Mouse (Mus musculus): ENCODE results near the gene Mycn.
A peak's percentile ranks its signal among the peaks of the same experiment; 100 is the strongest.

Mycn gene

GRCm38 (mm10) chr12:12941661-12942363 lies at the start of gene Mycn:
Mycn (minus strand) TSS chr12:12941914.
- DNase-seq (ENCODE audit: low read depth, low spot score): peak; percentile 86

GRCm38 (mm10) chr12:12987376-12987775 lies 45.7 kb upstream of the Mycn start:
- DNase-seq (ENCODE audit: low read depth, low spot score): no peak

- DNase-seq (ENCODE audit: low read depth, low spot score): no peak
These were observed 45.0 kb upstream of the Mycn start for GRCm38 (mm10) chr12:12986612-12987206.

GRCm38 (mm10) chr12:12983032-12983431 lies 41.3 kb upstream of the Mycn start:
- no peak for DNase-seq (ENCODE audit: low read depth, low spot score)

GRCm38 (mm10) chr12:12975397-12975796 lies 33.7 kb upstream of the Mycn start:
- DNase-seq (ENCODE audit: low read depth, low spot score): no peak

GRCm38 (mm10) chr12:12972756-12973435 lies 31.2 kb upstream of the Mycn start:
- DNase-seq (ENCODE audit: low read depth, low spot score): no peak

- no peak for DNase-seq (ENCODE audit: low read depth, low spot score)
These were observed 26.2 kb upstream of the Mycn start for GRCm38 (mm10) chr12:12967946-12968345.

- DNase-seq (ENCODE audit: low read depth, low spot score): no peak
These were observed 23.1 kb upstream of the Mycn start for GRCm38 (mm10) chr12:12964856-12965255.

GRCm38 (mm10) chr12:12947606-12948005 lies 5.9 kb upstream of the Mycn start:
- no peak for DNase-seq (ENCODE audit: low read depth, low spot score)

- no peak for DNase-seq (ENCODE audit: low read depth, low spot score)
These were observed 1.6 kb upstream of the Mycn start for GRCm38 (mm10) chr12:12943288-12943687.

GRCm38 (mm10) chr12:12942364-12943050 lies 793 bp upstream of the Mycn start:
- peak; percentile 84 for DNase-seq (ENCODE audit: low read depth, low spot score)

- DNase-seq (ENCODE audit: low read depth, low spot score): no peak
These were observed 597 bp downstream of the Mycn start for GRCm38 (mm10) chr12:12941129-12941504.

- DNase-seq (ENCODE audit: low read depth, low spot score): no peak
These were observed 1.1 kb downstream of the Mycn start for GRCm38 (mm10) chr12:12940466-12941128.

- DNase-seq (ENCODE audit: low read depth, low spot score): no peak
These were observed 1.9 kb downstream of the Mycn start for GRCm38 (mm10) chr12:12939581-12940465.

- no peak for DNase-seq (ENCODE audit: low read depth, low spot score)
These were observed 2.9 kb downstream of the Mycn start for GRCm38 (mm10) chr12:12938850-12939249.

GRCm38 (mm10) chr12:12938361-12938760 lies 3.4 kb downstream of the Mycn start:
- no peak for DNase-seq (ENCODE audit: low read depth, low spot score)

- DNase-seq (ENCODE audit: low read depth, low spot score): no peak
These were observed 4.0 kb downstream of the Mycn start for GRCm38 (mm10) chr12:12937746-12938145.

- DNase-seq (ENCODE audit: low read depth, low spot score): no peak
These were observed 4.6 kb downstream of the Mycn start for GRCm38 (mm10) chr12:12937088-12937487.

- DNase-seq (ENCODE audit: low read depth, low spot score): no peak
These were observed 9.5 kb downstream of the Mycn start for GRCm38 (mm10) chr12:12932238-12932637.

- DNase-seq (ENCODE audit: low read depth, low spot score): no peak
These were observed 13.5 kb downstream of the Mycn start for GRCm38 (mm10) chr12:12928239-12928638.

Data from embryo, embryonic 11.5 days (tissue).